Mouse (Mus musculus) heart, postnatal 36 days (tissue): ENCODE measurements around the gene Osbpl8. TPM values are rescaled to one million over a fixed set of nuclear protein-coding genes. Genes with fewer than 3 reads are reported as not detected.
"Not testable (repeated sequence)": the region's sequence is repeated elsewhere in the genome, so short reads cannot be mapped to it uniquely, and the experiment has no call there.

ENCODE experiments used
- DNase-seq, 2 experiments: peaks; one replicate each; pipeline ENCODE4 v3.0.0; 2021 to 2022
- intact Hi-C: fragments of 180-260 bp; cut with DNase I; formaldehyde crosslinking; loops from one replicate; pipeline ENCODE4 v1.15.1; 2025
- total RNA-seq, 2 experiments: library from RNA; stranded (reverse); gene quantifications; 2 replicates each; pipeline ENCODE4 v1.2.3; 2021

Osbpl8 gene
- total RNA-seq, 2 experiments from 2014 or later, result 70.4 to 71.4 TPM

- DNase-seq, result no peak
- intact Hi-C loops, result loop anchor here (10.0 kb wide), 1 partner anchor 701 kb away; no protein-coding TSS in a partner anchor
These were observed 58.8 kb downstream of the Osbpl8 start for GRCm38 (mm10) chr10:111223218-111223830.

GRCm38 (mm10) chr10:111224696-111225095 is 60.1 kb downstream of the Osbpl8 start:
- no peak for DNase-seq
- intact Hi-C loops, result loop anchor here (2.0 to 10.0 kb wide), 4 partner anchors 60 to 700 kb away; partner anchors contain the start of genes Bbs10, Nap1l1 and Osbpl8

GRCm38 (mm10) chr10:111226508-111226907 is 62.0 kb downstream of the Osbpl8 start:
- intact Hi-C loops, result loop anchor here (2.0 to 10.0 kb wide), 4 partner anchors 46 to 698 kb away; partner anchors contain the start of genes Bbs10 and Nap1l1
- DNase-seq, result peak; percentile 89 to 96

- DNase-seq, intact Hi-C loops: not testable (repeated sequence)
These were observed 67.7 kb downstream of the Osbpl8 start for GRCm38 (mm10) chr10:111232237-111232636.

- DNase-seq, result no peak
- intact Hi-C loops, result no loop called here
These were observed 69.1 kb downstream of the Osbpl8 start for GRCm38 (mm10) chr10:111233476-111234130.

- intact Hi-C loops, result no loop called here
- no peak for DNase-seq
These were observed 70.1 kb downstream of the Osbpl8 start for GRCm38 (mm10) chr10:111234450-111235288.

GRCm38 (mm10) chr10:111235289-111235570 is 70.7 kb downstream of the Osbpl8 start:
- no peak for DNase-seq
- intact Hi-C loops, result no loop called here

- intact Hi-C loops, result no loop called here
- no peak for DNase-seq
These were observed 72.9 kb downstream of the Osbpl8 start for GRCm38 (mm10) chr10:111237434-111237833.

- no peak for DNase-seq
- intact Hi-C loops, result no loop called here
These were observed 78.1 kb downstream of the Osbpl8 start for GRCm38 (mm10) chr10:111242677-111243076.

- DNase-seq, result no peak
- intact Hi-C loops, result no loop called here
These were observed 83.1 kb downstream of the Osbpl8 start for GRCm38 (mm10) chr10:111247609-111248008.

- intact Hi-C loops, result no loop called here
- DNase-seq, result no peak
These were observed 83.6 kb downstream of the Osbpl8 start for GRCm38 (mm10) chr10:111248177-111248576.

- intact Hi-C loops, result no loop called here
- no peak for DNase-seq
These were observed 85.6 kb downstream of the Osbpl8 start for GRCm38 (mm10) chr10:111250192-111250591.

- intact Hi-C loops, result no loop called here
- no peak for DNase-seq
These were observed 87.1 kb downstream of the Osbpl8 start for GRCm38 (mm10) chr10:111251666-111252065.

- no peak for DNase-seq
- intact Hi-C loops, result no loop called here
These were observed 90.7 kb downstream of the Osbpl8 start for GRCm38 (mm10) chr10:111255228-111255627.

- no peak for DNase-seq
- intact Hi-C loops, result no loop called here
These were observed 91.6 kb downstream of the Osbpl8 start for GRCm38 (mm10) chr10:111256156-111256555.

GRCm38 (mm10) chr10:111257358-111257757 is 92.8 kb downstream of the Osbpl8 start:
- DNase-seq, result no peak
- intact Hi-C loops, result no loop called here

GRCm38 (mm10) chr10:111258256-111258655 is 93.7 kb downstream of the Osbpl8 start:
- no peak for DNase-seq
- intact Hi-C loops, result no loop called here

- DNase-seq, result peak; percentile 11 to 25
- intact Hi-C loops, result loop anchor here (2.0 kb wide), 1 partner anchor 45 kb away; no protein-coding TSS in a partner anchor
These were observed 107.1 kb downstream of the Osbpl8 start for GRCm38 (mm10) chr10:111271687-111272086.

- no peak for DNase-seq
- intact Hi-C loops, result loop anchor here (2.0 kb wide), 1 partner anchor 46 kb away; no protein-coding TSS in a partner anchor
These were observed 108.4 kb downstream of the Osbpl8 start for GRCm38 (mm10) chr10:111272905-111273304.

GRCm38 (mm10) chr10:111273463-111274088 is 109.0 kb downstream of the Osbpl8 start:
- no peak for DNase-seq
- intact Hi-C loops, result loop anchor here (2.0 kb wide), 1 partner anchor 47 kb away; no protein-coding TSS in a partner anchor

GRCm38 (mm10) chr10:111275822-111276221 is 111.3 kb downstream of the Osbpl8 start:
- intact Hi-C loops, result no loop called here
- no peak for DNase-seq
